Mouse (Mus musculus): ENCODE results near the gene Gm13289.
"Not testable (repeated sequence)": the region's sequence is repeated elsewhere in the genome, so short reads cannot be mapped to it uniquely, and the experiment has no call there.

The Gm13289 gene

GRCm38 (mm10) chr4:88782335-88782734, 5.6 kb downstream of the Gm13289 start:
- DNase-seq (ENCODE audit: low read depth, low spot score), result not testable (repeated sequence)

GRCm38 (mm10) chr4:88785409-88785808, 8.7 kb downstream of the Gm13289 start, which contains the start of gene Gm13276:
TSS of gene Gm13276 (plus strand) at chr4:88785709.
- not testable (repeated sequence) for DNase-seq (ENCODE audit: low read depth, low spot score)

- DNase-seq (ENCODE audit: low read depth, low spot score), result not testable (repeated sequence)
Observed at GRCm38 (mm10) chr4:88788402-88788801, 11.7 kb downstream of the Gm13289 start, which contains the start of gene Gm13277. TSS of gene Gm13277 (plus strand) at chr4:88788632.

- not testable (repeated sequence) for DNase-seq (ENCODE audit: low read depth, low spot score)
Observed at GRCm38 (mm10) chr4:88791250-88791649, 14.5 kb downstream of the Gm13289 start, which contains the start of gene Gm13278. TSS of gene Gm13278 (plus strand) at chr4:88791550.

- not testable (repeated sequence) for DNase-seq (ENCODE audit: low read depth, low spot score)
Observed at GRCm38 (mm10) chr4:88793936-88794675, 17.4 kb downstream of the Gm13289 start, which contains the start of gene Gm13275. TSS of gene Gm13275 (plus strand) at chr4:88794487.

GRCm38 (mm10) chr4:88797097-88797496, 20.4 kb downstream of the Gm13289 start, which contains the start of gene Gm13279:
TSS of gene Gm13279 (plus strand) at chr4:88797397.
- not testable (repeated sequence) for DNase-seq (ENCODE audit: low read depth, low spot score)

- not testable (repeated sequence) for DNase-seq (ENCODE audit: low read depth, low spot score)
Observed at GRCm38 (mm10) chr4:88799365-88799764, 22.6 kb downstream of the Gm13289 start, which contains the start of gene Gm13285. TSS of gene Gm13285 (plus strand) at chr4:88799665.

GRCm38 (mm10) chr4:88802954-88803353, 26.2 kb downstream of the Gm13289 start, which contains the start of gene Gm13287:
TSS of gene Gm13287 (plus strand) at chr4:88803254.
- DNase-seq (ENCODE audit: low read depth, low spot score), result not testable (repeated sequence)

GRCm38 (mm10) chr4:88805231-88805630, 28.5 kb downstream of the Gm13289 start, which contains the start of gene Gm13288:
TSS of gene Gm13288 (plus strand) at chr4:88805531.
- DNase-seq (ENCODE audit: low read depth, low spot score), result not testable (repeated sequence)

- not testable (repeated sequence) for DNase-seq (ENCODE audit: low read depth, low spot score)
Observed at GRCm38 (mm10) chr4:88805761-88806160, 29.0 kb downstream of the Gm13289 start.

GRCm38 (mm10) chr4:88815928-88816327, 39.2 kb downstream of the Gm13289 start, which contains the start of gene Ifna7:
TSS of gene Ifna7 (plus strand) at chr4:88816228.
- no peak for DNase-seq (ENCODE audit: low read depth, low spot score)

GRCm38 (mm10) chr4:88819659-88820058, 42.9 kb downstream of the Gm13289 start, which contains the start of gene Ifna11:
TSS of gene Ifna11 (plus strand) at chr4:88819959.
- no peak for DNase-seq (ENCODE audit: low read depth, low spot score)

GRCm38 (mm10) chr4:88822995-88823394, 46.3 kb downstream of the Gm13289 start:
- DNase-seq (ENCODE audit: low read depth, low spot score), result no peak

Measured in embryo, embryonic 11.5 days (tissue).